Mouse (Mus musculus): ENCODE data around the gene Cnpy4. TPM values are rescaled to one million over a fixed set of nuclear protein-coding genes. Genes with fewer than 3 reads are reported as not detected.

Cnpy4 gene
- polyA plus RNA-seq, 1 experiment from 2014 or later: 45.8 TPM

GRCm38 (mm10) chr5:138219864-138220263 lies 32.6 kb downstream of the Cnpy4 start:
- Histone ChIP-seq H3K9me3 (replicated peaks) (peaks cover 10% of the 10 kb centered on the region; the same call in 1 of the 2 replicates), H3K4me3 (no peak overlapping the region), H3K36me3 (no peaks in the 10 kb centered on the region), H3K27ac (no peak overlapping the region), H3K27me3 (no peaks in the 10 kb centered on the region), H3K4me1 (no peaks in the 10 kb centered on the region), H3K9ac (no peak overlapping the region), H3K4me2 (replicated peaks) (no peak overlapping the region)
- no peak for ATAC-seq (ENCODE audit: low FRiP score)
- WGBS: 67% methylated on average over 2 of the region's 2 CpGs

- no peak overlapping the region for H3K4me3 ChIP-seq
- WGBS: 25% methylated on average over 4 of the region's 4 CpGs
- no peaks in the 10 kb centered on the region for H3K27me3 ChIP-seq
- no peak for ATAC-seq (ENCODE audit: low FRiP score)
- peaks cover 5% of the 10 kb centered on the region; the same call in 1 of the 2 replicates for H3K9me3 ChIP-seq (replicated peaks)
- no peak overlapping the region for H3K9ac ChIP-seq
- H3K36me3 ChIP-seq: no peaks in the 10 kb centered on the region
- H3K4me2 ChIP-seq (replicated peaks): no peak overlapping the region
- no peak overlapping the region for H3K27ac ChIP-seq
- no peaks in the 10 kb centered on the region for H3K4me1 ChIP-seq
These were observed 34.8 kb downstream of the Cnpy4 start for GRCm38 (mm10) chr5:138222111-138222510.

- Histone ChIP-seq H3K36me3 (no peaks in the 10 kb centered on the region), H3K4me1 (no peaks in the 10 kb centered on the region)
These were observed 36.0 kb downstream of the Cnpy4 start for GRCm38 (mm10) chr5:138223287-138223686.

DNA sequence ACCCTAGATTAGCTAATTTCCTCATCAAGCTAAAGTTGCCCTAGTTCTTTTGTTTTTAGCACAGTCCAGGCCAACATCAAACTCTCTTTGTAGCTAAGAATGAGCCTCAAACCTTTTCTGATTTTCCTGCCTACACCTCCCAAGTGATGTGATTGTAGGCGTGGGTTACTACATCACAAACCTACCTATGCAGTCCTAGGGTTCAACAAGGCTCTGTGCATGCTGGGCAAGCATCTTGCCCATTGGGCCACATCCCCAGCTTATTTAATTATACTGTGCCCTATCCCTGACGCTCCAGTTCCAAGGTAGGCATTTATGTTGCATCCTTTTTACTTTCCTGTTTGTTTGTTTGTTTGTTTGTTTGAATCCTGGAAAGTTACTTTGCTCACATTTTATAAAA lies 38.4 kb downstream of the Cnpy4 start, which contains the start of gene Nxpe5:
TSS of gene Nxpe5 (plus strand) at position 199 of the 400 bp plus-strand sequence.
- H3K4me2 ChIP-seq (replicated peaks): no peak within 1 kb of the TSS
- H3K9me3 ChIP-seq (replicated peaks): no peaks in the 10 kb centered on the region
- 60% methylated on average over 2 of the region's 2 CpGs for WGBS
- no peak within 1 kb of the TSS for H3K27ac ChIP-seq
- no peak within 1 kb of the TSS for H3K9ac ChIP-seq
- no peaks in the 10 kb centered on the region for H3K27me3 ChIP-seq
- no peaks in the 10 kb centered on the region for H3K4me1 ChIP-seq
- no peak for ATAC-seq (ENCODE audit: low FRiP score)
- no peaks in the 10 kb centered on the region for H3K36me3 ChIP-seq
- H3K4me3 ChIP-seq: no peak within 1 kb of the TSS

More at GRCm38 (mm10) chr5:138223287-138223686, 36.0 kb downstream of the Cnpy4 start:
- Histone ChIP-seq H3K27ac (no peak overlapping the region), H3K4me2 (replicated peaks) (no peak overlapping the region), H3K4me3 (no peak overlapping the region), H3K27me3 (no peaks in the 10 kb centered on the region), H3K9me3 (replicated peaks) (no peaks in the 10 kb centered on the region), H3K9ac (no peak overlapping the region)
- ATAC-seq (ENCODE audit: low FRiP score): no peak
- 67% methylated on average over 3 of the region's 3 CpGs for WGBS

GRCm38 (mm10) chr5:138226491-138226890 lies 39.2 kb downstream of the Cnpy4 start:
- Histone ChIP-seq H3K27me3 (no peaks in the 10 kb centered on the region), H3K4me1 (no peaks in the 10 kb centered on the region), H3K27ac (no peak overlapping the region), H3K4me3 (no peak overlapping the region), H3K4me2 (replicated peaks) (no peak overlapping the region), H3K9me3 (replicated peaks) (no peaks in the 10 kb centered on the region), H3K9ac (no peak overlapping the region), H3K36me3 (no peaks in the 10 kb centered on the region)
- ATAC-seq (ENCODE audit: low FRiP score): no peak
- 81% methylated on average over 4 of the region's 4 CpGs for WGBS

GRCm38 (mm10) chr5:138227367-138227766 lies 40.1 kb downstream of the Cnpy4 start:
- H3K4me3 ChIP-seq: no peak overlapping the region
- no peak for ATAC-seq (ENCODE audit: low FRiP score)
- WGBS: 79% methylated on average over 2 of the region's 2 CpGs

DNA sequence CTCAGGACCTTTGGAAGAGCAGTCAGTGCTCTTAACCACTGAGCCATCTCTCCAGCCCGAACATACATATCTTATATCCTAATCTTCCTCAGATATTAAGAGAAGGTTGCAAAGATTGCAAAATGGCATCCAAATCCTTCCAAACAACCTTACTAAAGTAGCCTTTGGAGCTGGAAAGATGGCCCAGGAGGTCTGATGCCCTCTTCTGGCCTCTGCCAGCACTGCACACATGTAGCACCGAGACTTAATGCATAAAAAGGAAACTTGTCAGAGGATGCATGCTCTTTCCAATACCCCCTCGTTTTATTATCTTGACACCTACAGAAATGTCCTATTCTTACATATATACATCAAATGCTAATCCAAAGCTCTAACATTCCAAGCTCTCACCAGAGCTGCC lies 40.7 kb downstream of the Cnpy4 start:
- H3K9ac ChIP-seq: no peak overlapping the region
- H3K4me3 ChIP-seq: no peak overlapping the region
- no peaks in the 10 kb centered on the region for H3K9me3 ChIP-seq (replicated peaks)
- WGBS: 59% methylated on average over 3 of the region's 3 CpGs
- no peak overlapping the region for H3K27ac ChIP-seq
- H3K4me1 ChIP-seq: no peaks in the 10 kb centered on the region
- H3K4me2 ChIP-seq (replicated peaks): no peak overlapping the region
- no peak for ATAC-seq (ENCODE audit: low FRiP score)
- no peaks in the 10 kb centered on the region for H3K27me3 ChIP-seq
- no peaks in the 10 kb centered on the region for H3K36me3 ChIP-seq

More at GRCm38 (mm10) chr5:138227367-138227766, 40.1 kb downstream of the Cnpy4 start:
- no peaks in the 10 kb centered on the region for H3K27me3 ChIP-seq
- no peak overlapping the region for H3K9ac ChIP-seq
- H3K9me3 ChIP-seq (replicated peaks): no peaks in the 10 kb centered on the region
- no peak overlapping the region for H3K27ac ChIP-seq
- no peaks in the 10 kb centered on the region for H3K4me1 ChIP-seq
- H3K36me3 ChIP-seq: no peaks in the 10 kb centered on the region
- no peak overlapping the region for H3K4me2 ChIP-seq (replicated peaks)

DNA sequence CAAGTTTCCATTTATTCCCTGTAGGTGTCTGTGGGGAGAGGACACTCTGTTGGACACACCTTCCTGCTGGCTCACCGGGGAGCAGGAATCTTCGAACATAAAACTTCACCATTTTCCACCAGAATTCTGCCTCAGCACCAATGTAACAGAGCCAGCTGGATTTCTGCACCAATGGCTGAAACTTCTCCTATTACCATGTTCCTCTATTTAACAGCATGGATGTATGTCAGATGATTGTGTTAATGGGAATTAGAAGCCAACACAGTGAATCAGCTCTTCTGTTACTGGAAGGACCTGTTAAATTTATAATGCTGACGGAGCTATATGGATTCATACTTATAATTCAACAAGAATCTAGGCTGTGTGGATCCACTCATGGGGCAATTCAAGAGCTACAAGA lies 42.2 kb downstream of the Cnpy4 start:
- Histone ChIP-seq H3K4me1 (no peaks in the 10 kb centered on the region), H3K9me3 (replicated peaks) (no peaks in the 10 kb centered on the region), H3K27ac (no peak overlapping the region), H3K27me3 (no peaks in the 10 kb centered on the region), H3K9ac (no peak overlapping the region), H3K4me2 (replicated peaks) (no peak overlapping the region), H3K4me3 (no peak overlapping the region), H3K36me3 (no peaks in the 10 kb centered on the region)
- no peak for ATAC-seq (ENCODE audit: low FRiP score)
- WGBS: 88% methylated on average over 3 of the region's 3 CpGs

DNA sequence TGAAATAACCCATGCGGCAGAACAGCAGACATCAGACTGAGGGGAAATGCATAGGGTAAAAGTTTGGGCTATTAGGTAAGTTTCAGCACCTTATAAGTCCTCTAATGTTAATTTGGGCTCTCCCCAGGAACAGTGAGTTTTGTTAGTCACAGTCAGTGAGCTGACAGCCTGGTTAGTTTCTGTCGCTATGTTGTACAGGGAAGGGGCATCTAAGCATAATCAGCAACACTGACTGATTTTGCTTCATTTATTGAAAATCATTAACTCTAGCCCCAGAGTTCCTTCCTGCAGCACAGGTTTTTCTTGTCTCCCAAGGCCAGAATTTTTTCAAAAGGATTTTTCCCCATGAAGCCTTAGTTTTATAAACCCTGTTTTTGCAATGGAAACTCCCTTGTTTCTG lies 46.5 kb downstream of the Cnpy4 start:
- no peaks in the 10 kb centered on the region for H3K4me1 ChIP-seq
- H3K27me3 ChIP-seq: no peaks in the 10 kb centered on the region
- no peak overlapping the region for H3K4me3 ChIP-seq
- H3K9me3 ChIP-seq (replicated peaks): no peaks in the 10 kb centered on the region
- H3K27ac ChIP-seq: no peak overlapping the region
- H3K36me3 ChIP-seq: no peaks in the 10 kb centered on the region
- ATAC-seq (ENCODE audit: low FRiP score): no peak
- no peak overlapping the region for H3K4me2 ChIP-seq (replicated peaks)
- whole genome bisulfite sequencing: 86% methylated on average over 2 of the region's 2 CpGs
- no peak overlapping the region for H3K9ac ChIP-seq

DNA sequence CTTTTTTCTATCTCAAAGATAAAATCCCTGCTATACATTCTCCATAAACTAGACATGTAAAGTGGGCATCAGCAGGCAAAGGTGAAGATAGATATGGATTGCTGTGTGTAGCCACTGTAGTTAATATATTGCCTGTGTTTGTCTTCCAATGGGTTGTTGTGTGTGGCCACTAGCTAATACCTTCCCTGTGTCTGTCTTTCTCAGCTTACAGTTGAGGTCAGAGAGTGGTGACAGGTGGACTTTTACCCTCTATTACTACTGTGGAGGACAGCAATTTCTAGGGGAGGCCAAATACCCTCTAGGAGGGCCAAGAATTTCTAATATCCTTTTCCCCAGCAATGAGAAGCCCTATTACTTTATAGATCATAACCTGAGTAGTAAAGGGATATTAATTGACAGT lies 46.9 kb downstream of the Cnpy4 start:
- Histone ChIP-seq H3K4me3 (no peak overlapping the region), H3K27ac (no peak overlapping the region), H3K36me3 (no peaks in the 10 kb centered on the region), H3K9ac (no peak overlapping the region), H3K4me2 (replicated peaks) (no peak overlapping the region), H3K27me3 (no peaks in the 10 kb centered on the region), H3K4me1 (no peaks in the 10 kb centered on the region), H3K9me3 (replicated peaks) (no peaks in the 10 kb centered on the region)
- no peak for ATAC-seq (ENCODE audit: low FRiP score)

DNA sequence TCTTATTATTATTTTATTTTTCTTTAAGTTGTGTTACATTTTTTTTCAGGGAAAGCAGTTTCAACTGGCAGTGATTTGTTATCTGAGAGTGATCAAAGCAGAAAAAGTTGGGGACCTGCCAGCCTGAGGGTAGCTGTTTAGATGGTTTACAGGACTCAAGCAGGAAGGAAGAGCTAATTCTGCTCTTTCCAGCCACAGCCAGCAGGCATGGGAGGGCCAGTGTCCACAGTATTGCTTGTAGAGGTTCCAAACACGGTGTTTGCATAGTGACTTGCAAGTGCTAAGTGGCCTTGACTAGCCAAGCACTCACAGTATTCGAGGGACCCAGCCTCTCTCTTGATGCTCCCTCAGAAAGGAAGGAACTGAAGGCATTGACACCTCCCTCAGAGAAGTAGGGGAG lies 54.2 kb downstream of the Cnpy4 start:
- no peak for ATAC-seq (ENCODE audit: low FRiP score)
- Histone ChIP-seq H3K4me2 (replicated peaks) (no peak overlapping the region), H3K4me3 (no peak overlapping the region), H3K36me3 (no peaks in the 10 kb centered on the region), H3K4me1 (no peaks in the 10 kb centered on the region), H3K27me3 (no peaks in the 10 kb centered on the region), H3K9ac (no peak overlapping the region), H3K27ac (no peak overlapping the region), H3K9me3 (replicated peaks) (no peaks in the 10 kb centered on the region)
- WGBS: 39% methylated on average over 2 of the region's 2 CpGs
